Mouse (Mus musculus) C2C12 (cell line): ENCODE data around the gene Agpat2. TPM values are rescaled to one million over a fixed set of nuclear protein-coding genes. Genes with fewer than 3 reads are reported as not detected.

Experiments
- H3K27me3 ChIP-seq: one replicate; pipeline ENCODE4 v1.6.1; 2011; ENCODE audit not compliant: control insufficient read depth, insufficient read depth, insufficient read length
- H3K36me3 ChIP-seq: one replicate; pipeline ENCODE4 v1.6.1; 2011; ENCODE audit not compliant: control insufficient read depth, insufficient read depth
- H3K4me3 ChIP-seq: one replicate; pipeline ENCODE4 v1.5.1; 2011; ENCODE audit warnings: mild to moderate bottlenecking, control low read depth; ENCODE audit not compliant: poor library complexity, insufficient read depth, severe bottlenecking
- H3K79me2 ChIP-seq: one replicate; pipeline ENCODE4 v1.6.1; 2011; ENCODE audit not compliant: control insufficient read depth, insufficient read depth
- H3K79me3 ChIP-seq: one replicate; pipeline ENCODE4 v1.6.1; 2011; ENCODE audit warnings: low read depth, control low read depth
- H3ac ChIP-seq: one replicate; pipeline ENCODE3; 2011; ENCODE audit warnings: low read depth; ENCODE audit not compliant: control insufficient read depth, insufficient read length
- CEBPB ChIP-seq: IDR thresholded peaks from one replicate; pipeline ENCODE4 v1.6.1; 2011; ENCODE audit warnings: low read depth, mild to moderate bottlenecking, control low read depth, moderate library complexity
- CTCF ChIP-seq: IDR thresholded peaks from one replicate; pipeline ENCODE4 v1.5.1; 2011; ENCODE audit not compliant: control insufficient read depth, insufficient read depth, insufficient read length
- FOSL1 ChIP-seq: IDR thresholded peaks from one replicate; pipeline ENCODE4 v1.8.0; 2011; ENCODE audit warnings: mild to moderate bottlenecking, low read length; ENCODE audit not compliant: poor library complexity, insufficient read depth, severe bottlenecking
- MAX ChIP-seq: IDR thresholded peaks from one replicate; pipeline ENCODE4 v1.6.1; 2011; ENCODE audit warnings: mild to moderate bottlenecking, control low read depth
- MYOD1 ChIP-seq: IDR thresholded peaks from one replicate; pipeline ENCODE4 v1.6.1; 2011; ENCODE audit warnings: low read depth; ENCODE audit not compliant: control insufficient read depth, insufficient read length
- MYOG ChIP-seq: IDR thresholded peaks from one replicate; pipeline ENCODE4 v1.6.1; 2011; ENCODE audit not compliant: control insufficient read depth, insufficient read length; ENCODE audit errors: extremely low read depth
- USF1 ChIP-seq: IDR thresholded peaks from one replicate; pipeline ENCODE4 v1.6.1; 2011; ENCODE audit warnings: low read depth, mild to moderate bottlenecking, control low read depth, moderate library complexity
- polyA plus RNA-seq: library from polyadenylated mRNA; unstranded; fragments of >200 nt; fragmentation: generic; extraction: Trizol; gene quantifications from one replicate; pipeline ENCODE4 v1.2.1, GENCODE M21; 2012; ENCODE audit warnings: missing spikeins

The Agpat2 gene
- polyA plus RNA-seq, 1 experiment = 37.9 TPM

- Histone ChIP-seq H3K79me3 (no peaks in the 10 kb centered on the region), H3ac (no peak overlapping the region), H3K4me3 (no peak overlapping the region), H3K36me3 (no peaks in the 10 kb centered on the region), H3K27me3 (no peaks in the 10 kb centered on the region), H3K79me2 (no peaks in the 10 kb centered on the region)
- TF ChIP-seq USF1 (no peak), MYOG (no peak), FOSL1 (no peak), MYOD1 (no peak), MAX (no peak), CTCF (no peak), CEBPB (no peak)
Observed at GRCm38 (mm10) chr2:26553904-26554303, 50.3 kb downstream of the Agpat2 start.

- Histone ChIP-seq H3K27me3 (no peaks in the 10 kb centered on the region), H3K79me3 (no peaks in the 10 kb centered on the region), H3K4me3 (no peak overlapping the region), H3ac (no peak overlapping the region), H3K36me3 (no peaks in the 10 kb centered on the region), H3K79me2 (no peaks in the 10 kb centered on the region)
- TF ChIP-seq MAX (no peak), FOSL1 (no peak), MYOG (no peak), CEBPB (no peak), MYOD1 (no peak), CTCF (no peak), USF1 (no peak)
Observed at GRCm38 (mm10) chr2:26552066-26552465, 52.2 kb downstream of the Agpat2 start.

- Histone ChIP-seq H3K79me2 (no peaks in the 10 kb centered on the region), H3K27me3 (no peaks in the 10 kb centered on the region), H3K79me3 (no peaks in the 10 kb centered on the region), H3K4me3 (no peak overlapping the region), H3K36me3 (no peaks in the 10 kb centered on the region), H3ac (no peak overlapping the region)
- TF ChIP-seq CTCF (no peak), USF1 (no peak), MYOG (no peak)
Observed at GRCm38 (mm10) chr2:26551446-26551845, 52.8 kb downstream of the Agpat2 start.

GRCm38 (mm10) chr2:26550777-26551176 lies 53.4 kb downstream of the Agpat2 start:
- no peak overlapping the region for H3K4me3 ChIP-seq
- no peaks in the 10 kb centered on the region for H3K27me3 ChIP-seq
- H3K79me3 ChIP-seq = no peaks in the 10 kb centered on the region
- no peak overlapping the region for H3ac ChIP-seq
- TF ChIP-seq MAX = no peak
- TF ChIP-seq CTCF = no peak
- TF ChIP-seq MYOD1 = no peak
- no peak for TF ChIP-seq FOSL1
- TF ChIP-seq USF1 = no peak
- TF ChIP-seq MYOG = no peak
- no peak for TF ChIP-seq CEBPB
- H3K79me2 ChIP-seq = no peaks in the 10 kb centered on the region
- H3K36me3 ChIP-seq = no peaks in the 10 kb centered on the region

GRCm38 (mm10) chr2:26550205-26550604 lies 54.0 kb downstream of the Agpat2 start:
- no peaks in the 10 kb centered on the region for H3K79me3 ChIP-seq
- H3K27me3 ChIP-seq = no peaks in the 10 kb centered on the region
- no peaks in the 10 kb centered on the region for H3K36me3 ChIP-seq
- no peak overlapping the region for H3K4me3 ChIP-seq
- TF ChIP-seq MYOG = no peak
- TF ChIP-seq FOSL1 = no peak
- no peak for TF ChIP-seq USF1
- no peaks in the 10 kb centered on the region for H3K79me2 ChIP-seq
- H3ac ChIP-seq = no peak overlapping the region

GRCm38 (mm10) chr2:26549801-26550200 lies 54.4 kb downstream of the Agpat2 start:
- no peaks in the 10 kb centered on the region for H3K27me3 ChIP-seq
- no peak overlapping the region for H3ac ChIP-seq
- H3K79me3 ChIP-seq = no peaks in the 10 kb centered on the region
- H3K36me3 ChIP-seq = no peaks in the 10 kb centered on the region
- no peaks in the 10 kb centered on the region for H3K79me2 ChIP-seq
- TF ChIP-seq MYOD1 (no peak), CTCF (no peak), CEBPB (no peak), MYOG (no peak), FOSL1 (no peak), USF1 (no peak), MAX (no peak)
- no peak overlapping the region for H3K4me3 ChIP-seq

GRCm38 (mm10) chr2:26547481-26547880 lies 56.7 kb downstream of the Agpat2 start:
- no peak for TF ChIP-seq FOSL1
- peak; percentile 61 for TF ChIP-seq CTCF
- no peaks in the 10 kb centered on the region for H3K79me3 ChIP-seq
- no peaks in the 10 kb centered on the region for H3K27me3 ChIP-seq
- H3K36me3 ChIP-seq = no peaks in the 10 kb centered on the region
- H3K79me2 ChIP-seq = no peaks in the 10 kb centered on the region
- H3K4me3 ChIP-seq = no peak overlapping the region
- no peak overlapping the region for H3ac ChIP-seq
